Mouse (Mus musculus): ENCODE data around the gene 5031439G07Rik. TPM values are rescaled to one million over a fixed set of nuclear protein-coding genes. Genes with fewer than 3 reads are reported as not detected.

The 5031439G07Rik gene
- polyA plus RNA-seq, 1 experiment from 2014 or later: 8.8 TPM

DNA sequence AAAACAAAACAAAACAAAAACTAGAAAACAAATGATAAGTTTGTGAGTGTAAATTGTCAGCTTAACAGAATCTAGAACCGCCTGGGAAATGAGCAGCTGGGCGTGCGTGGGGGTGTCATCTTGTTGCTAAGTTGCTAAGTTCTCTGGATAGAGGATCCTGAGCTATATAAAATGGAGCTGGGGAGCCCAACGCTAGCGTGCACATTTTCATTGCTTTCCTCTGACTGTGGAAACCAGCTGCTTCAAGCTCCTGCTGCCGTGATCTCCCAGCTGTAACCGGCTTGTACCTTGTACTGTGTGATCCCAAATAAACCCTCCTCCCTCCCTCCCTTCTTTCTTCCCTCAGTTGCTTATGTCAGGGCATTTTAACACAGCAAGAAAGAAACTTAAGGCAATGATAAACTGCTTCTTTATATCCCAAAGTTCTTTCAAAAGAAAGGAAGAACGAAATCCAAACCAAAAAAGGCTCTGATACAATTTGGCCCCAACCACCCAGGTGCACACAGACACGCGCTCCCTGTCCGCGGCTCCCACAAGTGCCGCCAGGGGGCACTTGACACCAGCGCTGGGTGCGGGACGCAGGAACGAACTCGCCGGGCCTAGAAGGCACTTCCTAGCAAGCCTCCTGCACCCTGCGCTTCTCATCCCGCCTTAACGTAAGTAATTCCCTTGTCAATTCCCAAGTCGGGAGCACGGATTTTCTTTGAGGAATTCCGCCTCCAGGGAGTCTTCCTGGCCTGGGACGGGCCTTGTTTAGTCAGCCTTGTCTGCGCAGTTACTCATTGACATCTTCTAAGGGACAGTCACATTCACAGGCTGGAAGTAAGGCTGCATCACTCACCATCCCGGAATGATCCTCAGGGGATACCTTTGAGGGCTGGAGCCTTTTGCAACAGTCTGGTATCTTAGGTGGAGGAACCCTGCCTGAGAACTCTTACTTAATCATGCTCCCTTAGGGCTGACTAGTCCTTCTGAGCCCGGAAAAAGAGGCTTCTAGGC, 12.9 kb upstream of the 5031439G07Rik start:
- Histone ChIP-seq H3K9me3 (ENCODE audit: control insufficient read depth, low read length) (no peaks in the 10 kb centered on the region), H3K4me2 (ENCODE audit: low read length) (no peak overlapping the region; the same call in 1 of the 2 replicates), H3K27me3 (replicated peaks; ENCODE audit: control insufficient read depth, insufficient read depth, low read length) (no peaks in the 10 kb centered on the region), H3K9ac (ENCODE audit: low read length) (no peak overlapping the region), H3K4me1 (replicated peaks; ENCODE audit: control insufficient read depth, insufficient read depth, low read length) (0 out of 2 replicates have a peak, but pooled peaks cover 2% of the 10 kb centered on the region), H3K4me3 (ENCODE audit: low read depth, low read length) (no peak overlapping the region; the same call in 1 of the 2 replicates), H3K27ac (ENCODE audit: low read depth) (no peak overlapping the region), H3K36me3 (ENCODE audit: control insufficient read depth, insufficient read depth, low read length) (no peaks in the 10 kb centered on the region)
- ATAC-seq (replicated peaks; ENCODE audit: low FRiP score, low TSS enrichment, low read depth) (peak; percentile 86), DNase-seq (ENCODE audit: low spot score) (peak; percentile 90)
- WGBS: 20% methylated on average over 29 of the region's 29 CpGs

DNA sequence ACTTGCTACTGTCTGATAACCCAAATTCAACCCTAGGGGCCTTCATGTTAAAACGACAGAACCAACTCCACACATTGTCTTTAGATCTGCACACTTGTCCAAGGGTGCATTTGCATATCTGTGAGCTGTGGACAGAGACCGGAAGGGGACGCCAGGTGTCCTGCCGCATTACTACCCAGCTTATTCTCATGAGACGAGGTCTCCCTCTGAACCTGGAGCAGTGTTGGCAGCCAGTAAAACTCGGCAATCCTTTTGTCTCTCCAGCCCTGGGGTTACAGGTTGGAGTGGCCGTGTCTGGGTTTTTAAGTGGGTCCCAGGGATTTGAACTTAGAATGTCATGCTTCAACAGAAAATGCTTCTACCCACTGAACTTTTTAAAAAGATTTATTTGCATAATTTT, 11.6 kb upstream of the 5031439G07Rik start:
- Histone ChIP-seq H3K9me3 (ENCODE audit: control insufficient read depth, low read length) (no peaks in the 10 kb centered on the region), H3K27me3 (replicated peaks; ENCODE audit: control insufficient read depth, insufficient read depth, low read length) (no peaks in the 10 kb centered on the region), H3K9ac (ENCODE audit: low read length) (no peak overlapping the region), H3K36me3 (ENCODE audit: control insufficient read depth, insufficient read depth, low read length) (no peaks in the 10 kb centered on the region), H3K4me2 (ENCODE audit: low read length) (no peak overlapping the region), H3K4me1 (replicated peaks; ENCODE audit: control insufficient read depth, insufficient read depth, low read length) (0 out of 2 replicates have a peak, but pooled peaks cover 2% of the 10 kb centered on the region), H3K27ac (ENCODE audit: low read depth) (no peak overlapping the region), H3K4me3 (ENCODE audit: low read depth, low read length) (no peak overlapping the region)
- no peak for ATAC-seq (replicated peaks; ENCODE audit: low FRiP score, low TSS enrichment, low read depth)
- 78% methylated on average over 7 of the region's 7 CpGs for WGBS
- no peak for DNase-seq (ENCODE audit: low spot score)

DNA sequence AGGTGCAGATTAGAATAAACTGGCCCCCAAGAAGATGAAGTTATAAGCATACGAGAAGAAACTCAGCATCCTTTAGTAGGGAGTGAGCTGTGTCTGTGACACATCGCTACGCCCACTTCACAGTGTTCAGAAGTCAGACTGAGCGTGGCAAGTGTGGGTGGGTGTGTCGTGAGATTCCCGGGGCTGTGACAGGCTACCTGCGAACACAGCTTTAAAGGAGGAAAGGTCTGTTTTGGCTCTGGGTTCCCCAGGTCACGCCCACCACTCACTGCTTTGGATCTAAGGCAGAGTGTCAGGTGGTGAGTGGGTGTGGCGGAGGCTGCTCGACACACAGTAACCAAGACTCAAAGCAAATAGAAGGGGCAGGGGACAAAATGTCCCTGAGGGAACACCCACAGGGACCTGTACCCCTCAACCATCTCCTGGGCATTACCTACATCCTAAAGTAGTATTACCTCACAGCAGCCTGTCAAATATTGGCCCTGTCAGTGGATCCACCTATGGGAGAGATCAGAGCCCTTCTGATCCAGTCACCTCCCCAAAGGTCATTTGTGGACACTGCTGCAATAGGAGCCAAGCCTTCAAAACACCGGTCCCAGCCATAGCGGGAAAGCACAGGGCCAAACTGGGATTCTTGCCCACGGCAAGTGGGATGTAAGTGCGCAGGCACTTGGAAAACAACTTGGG, 9.6 kb upstream of the 5031439G07Rik start:
- Histone ChIP-seq H3K27me3 (replicated peaks; ENCODE audit: control insufficient read depth, insufficient read depth, low read length) (no peaks in the 10 kb centered on the region), H3K36me3 (ENCODE audit: control insufficient read depth, insufficient read depth, low read length) (no peaks in the 10 kb centered on the region), H3K9ac (ENCODE audit: low read length) (no peak overlapping the region), H3K4me2 (ENCODE audit: low read length) (no peak overlapping the region), H3K4me1 (replicated peaks; ENCODE audit: control insufficient read depth, insufficient read depth, low read length) (0 out of 2 replicates have a peak, but pooled peaks cover 2% of the 10 kb centered on the region), H3K27ac (ENCODE audit: low read depth) (no peak overlapping the region), H3K9me3 (ENCODE audit: control insufficient read depth, low read length) (no peaks in the 10 kb centered on the region), H3K4me3 (ENCODE audit: low read depth, low read length) (no peak overlapping the region)
- 59% methylated on average over 14 of the region's 14 CpGs for WGBS
- no peak for DNase-seq (ENCODE audit: low spot score)
- no peak for ATAC-seq (replicated peaks; ENCODE audit: low FRiP score, low TSS enrichment, low read depth)

DNA sequence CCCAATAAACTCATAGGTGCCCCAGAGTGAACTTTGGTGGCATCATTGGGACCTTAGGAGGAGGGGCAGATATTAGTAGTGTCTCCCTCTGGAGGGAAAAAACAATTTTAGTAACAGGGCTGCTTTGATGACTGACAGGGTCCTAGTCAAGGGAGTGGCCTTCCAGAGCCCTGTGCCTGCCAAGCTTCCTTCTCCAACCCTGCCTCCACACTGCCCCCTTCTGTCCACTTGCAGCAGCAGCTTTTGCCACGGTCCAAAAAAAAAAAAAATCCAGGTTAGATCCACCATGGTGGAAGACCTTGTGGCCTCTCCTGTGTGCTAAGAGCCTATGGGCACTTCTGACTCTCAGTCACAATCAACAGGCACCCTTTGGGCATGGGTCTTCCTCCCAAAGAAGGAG, 7.6 kb upstream of the 5031439G07Rik start:
- ATAC-seq (replicated peaks; ENCODE audit: low FRiP score, low TSS enrichment, low read depth) (no peak), DNase-seq (ENCODE audit: low spot score) (peak; percentile 76)
- Histone ChIP-seq H3K4me2 (ENCODE audit: low read length) (no peak overlapping the region), H3K36me3 (ENCODE audit: control insufficient read depth, insufficient read depth, low read length) (no peaks in the 10 kb centered on the region), H3K4me3 (ENCODE audit: low read depth, low read length) (no peak overlapping the region), H3K4me1 (replicated peaks; ENCODE audit: control insufficient read depth, insufficient read depth, low read length) (no peaks in the 10 kb centered on the region), H3K9me3 (ENCODE audit: control insufficient read depth, low read length) (no peaks in the 10 kb centered on the region), H3K27me3 (replicated peaks; ENCODE audit: control insufficient read depth, insufficient read depth, low read length) (no peaks in the 10 kb centered on the region), H3K9ac (ENCODE audit: low read length) (no peak overlapping the region), H3K27ac (ENCODE audit: low read depth) (no peak overlapping the region)
- 6% methylated on average over 1 of the region's 1 CpGs for WGBS

- H3K9me3 ChIP-seq (ENCODE audit: control insufficient read depth, low read length): no peaks in the 10 kb centered on the region
- H3K4me2 ChIP-seq (ENCODE audit: low read length): no peak overlapping the region
- no peak overlapping the region for H3K27ac ChIP-seq (ENCODE audit: low read depth)
- no peak for ATAC-seq (replicated peaks; ENCODE audit: low FRiP score, low TSS enrichment, low read depth)
- DNase-seq (ENCODE audit: low spot score): no peak
- H3K4me1 ChIP-seq (replicated peaks; ENCODE audit: control insufficient read depth, insufficient read depth, low read length): no peaks in the 10 kb centered on the region
- H3K4me3 ChIP-seq (ENCODE audit: low read depth, low read length): no peak overlapping the region
- no peaks in the 10 kb centered on the region for H3K27me3 ChIP-seq (replicated peaks; ENCODE audit: control insufficient read depth, insufficient read depth, low read length)
- no peaks in the 10 kb centered on the region for H3K36me3 ChIP-seq (ENCODE audit: control insufficient read depth, insufficient read depth, low read length)
- WGBS: 36% methylated on average over 6 of the region's 6 CpGs
- H3K9ac ChIP-seq (ENCODE audit: low read length): no peak overlapping the region
These were observed 6.7 kb upstream of the 5031439G07Rik start for GRCm38 (mm10) chr15:84995041-84995440.

DNA sequence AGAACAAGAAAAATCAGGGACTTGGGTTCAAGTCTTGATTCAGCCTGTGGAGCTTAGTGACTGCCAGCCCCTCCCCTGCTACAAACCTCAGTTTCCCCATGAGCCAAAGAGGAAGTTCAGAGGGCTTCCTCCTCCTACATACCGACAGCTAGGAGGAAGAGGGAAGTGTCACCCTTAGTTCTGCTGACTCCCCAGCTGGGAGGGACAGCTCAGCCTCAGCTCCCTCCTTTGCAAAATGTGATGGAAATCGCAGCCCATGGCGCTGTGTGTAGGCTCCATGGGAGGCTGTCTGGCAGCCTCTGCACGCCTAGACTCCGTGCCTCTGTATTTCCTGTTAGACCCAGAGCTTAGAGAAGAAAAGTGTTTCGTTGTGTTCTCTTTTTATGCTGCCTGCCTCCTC, 6.1 kb upstream of the 5031439G07Rik start:
- Histone ChIP-seq H3K4me3 (ENCODE audit: low read depth, low read length) (no peak overlapping the region), H3K36me3 (ENCODE audit: control insufficient read depth, insufficient read depth, low read length) (no peaks in the 10 kb centered on the region), H3K9me3 (ENCODE audit: control insufficient read depth, low read length) (no peaks in the 10 kb centered on the region), H3K27me3 (replicated peaks; ENCODE audit: control insufficient read depth, insufficient read depth, low read length) (0 out of 2 replicates have a peak, but pooled peaks cover under 1% of the 10 kb centered on the region), H3K9ac (ENCODE audit: low read length) (no peak overlapping the region), H3K4me2 (ENCODE audit: low read length) (no peak overlapping the region), H3K27ac (ENCODE audit: low read depth) (no peak overlapping the region), H3K4me1 (replicated peaks; ENCODE audit: control insufficient read depth, insufficient read depth, low read length) (no peaks in the 10 kb centered on the region)
- no peak for ATAC-seq (replicated peaks; ENCODE audit: low FRiP score, low TSS enrichment, low read depth)
- 29% methylated on average over 6 of the region's 6 CpGs for WGBS
- DNase-seq (ENCODE audit: low spot score): no peak

GRCm38 (mm10) chr15:84989771-84990170, 1.4 kb upstream of the 5031439G07Rik start:
- ATAC-seq (replicated peaks; ENCODE audit: low FRiP score, low TSS enrichment, low read depth) (no peak), DNase-seq (ENCODE audit: low spot score) (no peak)
- Histone ChIP-seq H3K4me2 (ENCODE audit: low read length) (no peak overlapping the region), H3K27ac (ENCODE audit: low read depth) (no peak overlapping the region), H3K36me3 (ENCODE audit: control insufficient read depth, insufficient read depth, low read length) (no peaks in the 10 kb centered on the region), H3K9ac (ENCODE audit: low read length) (no peak overlapping the region), H3K4me1 (replicated peaks; ENCODE audit: control insufficient read depth, insufficient read depth, low read length) (peaks cover 13% of the 10 kb centered on the region), H3K4me3 (ENCODE audit: low read depth, low read length) (no peak overlapping the region), H3K27me3 (replicated peaks; ENCODE audit: control insufficient read depth, insufficient read depth, low read length) (0 out of 2 replicates have a peak, but pooled peaks cover 6% of the 10 kb centered on the region), H3K9me3 (ENCODE audit: control insufficient read depth, low read length) (no peaks in the 10 kb centered on the region)
- WGBS: 70% methylated on average over 7 of the region's 7 CpGs

DNA sequence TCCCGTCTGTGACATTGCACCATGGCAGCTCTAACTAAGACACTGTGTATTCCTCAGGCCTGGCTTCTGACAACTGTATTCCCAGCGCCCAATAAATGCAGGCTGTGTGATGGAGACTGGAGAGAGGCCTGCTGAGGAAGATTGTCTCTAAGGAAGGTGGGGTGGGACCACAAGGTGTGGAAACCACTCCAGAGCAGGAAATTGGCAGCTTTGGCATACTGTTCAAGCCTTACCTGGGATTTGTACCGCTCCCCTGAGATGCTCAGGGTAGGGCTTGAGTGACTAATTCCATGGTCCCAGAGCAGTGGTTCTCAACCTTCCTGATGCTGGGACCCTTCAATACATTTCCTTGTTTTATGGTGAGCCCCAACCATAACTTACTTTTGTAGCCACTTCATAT, 747 bp upstream of the 5031439G07Rik start:
- Histone ChIP-seq H3K4me3 (ENCODE audit: low read depth, low read length) (no peak overlapping the region), H3K27ac (ENCODE audit: low read depth) (no peak overlapping the region), H3K4me1 (replicated peaks; ENCODE audit: control insufficient read depth, insufficient read depth, low read length) (peaks cover 13% of the 10 kb centered on the region), H3K4me2 (ENCODE audit: low read length) (no peak overlapping the region), H3K27me3 (replicated peaks; ENCODE audit: control insufficient read depth, insufficient read depth, low read length) (0 out of 2 replicates have a peak, but pooled peaks cover 6% of the 10 kb centered on the region), H3K36me3 (ENCODE audit: control insufficient read depth, insufficient read depth, low read length) (no peaks in the 10 kb centered on the region), H3K9ac (ENCODE audit: low read length) (no peak overlapping the region), H3K9me3 (ENCODE audit: control insufficient read depth, low read length) (no peaks in the 10 kb centered on the region)
- DNase-seq (ENCODE audit: low spot score) (no peak), ATAC-seq (replicated peaks; ENCODE audit: low FRiP score, low TSS enrichment, low read depth) (no peak)
- WGBS: 63% methylated on average over 3 of the region's 3 CpGs

Measured in intestine, embryonic 14.5 days (tissue).